Mouse (Mus musculus) neural tube, embryonic 12.5 days (tissue): ENCODE data around the gene 9530068E07Rik. TPM values are rescaled to one million over a fixed set of nuclear protein-coding genes. Genes with fewer than 3 reads are reported as not detected.

Source experiments
- ATAC-seq: fragments of 200-750 bp; cut with Nextera tagmentation; 2 replicates; pipeline ENCODE4 v1.8.0; 2017; ENCODE audit warnings: low read depth, mild to moderate bottlenecking, moderate TSS enrichment, moderate library complexity; ENCODE audit not compliant: low FRiP score
- H3K27ac ChIP-seq: fragments of 300-500 bp; sonication (generic); 2 replicates; pipeline ENCODE4 v1.5.1; 2016
- H3K27me3 ChIP-seq: fragments of 300-500 bp; sonication (generic); replicated peaks from 2 replicates; pipeline ENCODE4 v1.6.1; 2016; ENCODE audit warnings: mild to moderate bottlenecking
- H3K36me3 ChIP-seq: fragments of 300-500 bp; sonication (generic); 2 replicates; pipeline ENCODE4 v1.6.1; 2016; ENCODE audit warnings: mild to moderate bottlenecking
- H3K4me1 ChIP-seq: fragments of 300-500 bp; sonication (generic); 2 replicates; pipeline ENCODE4 v1.6.1; 2016
- H3K4me2 ChIP-seq: fragments of 300-500 bp; sonication (generic); replicated peaks from 2 replicates; pipeline ENCODE4 v1.6.1; 2016; ENCODE audit warnings: mild to moderate bottlenecking
- H3K4me3 ChIP-seq: fragments of 300-500 bp; sonication (generic); 2 replicates; pipeline ENCODE4 v1.5.1; 2016
- H3K9ac ChIP-seq: fragments of 300-500 bp; sonication (generic); 2 replicates; pipeline ENCODE4 v1.6.1; 2016; ENCODE audit warnings: mild to moderate bottlenecking
- H3K9me3 ChIP-seq: fragments of 300-500 bp; sonication (generic); 2 replicates; pipeline ENCODE4 v1.6.1; 2016; ENCODE audit warnings: mild to moderate bottlenecking
- WGBS: fragments of 180-500 bp; shearing (Covaris S2); methylation state at CpG from one replicate; pipeline ENCODE4 v1.1.7; 2016; 5-methylcytosine and 5-hydroxymethylcytosine counted together
- polyA plus RNA-seq: library from polyadenylated mRNA; unstranded; fragments of >200 nt; fragmentation: Nextera tagmentation; extraction: Ambion mirVana; gene quantifications from 2 replicates; pipeline ENCODE4 v1.2.1, GENCODE M21; 2016

9530068E07Rik gene
- polyA plus RNA-seq, 1 experiment from 2014 or later: 153 TPM

GRCm38 (mm10) chr11:52433797-52434195 is 37.6 kb downstream of the 9530068E07Rik start:
- Histone ChIP-seq H3K4me2 (no peak overlapping the region), H3K27me3 (peaks cover 28% of the 10 kb centered on the region), H3K36me3 (no peaks in the 10 kb centered on the region), H3K4me1 (no peaks in the 10 kb centered on the region; the same call in 1 of the 2 replicates), H3K4me3 (no peak overlapping the region), H3K27ac (no peak overlapping the region), H3K9me3 (peaks cover 4% of the 10 kb centered on the region), H3K9ac (no peak overlapping the region)
- WGBS: 73% methylated on average over 2 of the region's 2 CpGs
- no peak for ATAC-seq

DNA sequence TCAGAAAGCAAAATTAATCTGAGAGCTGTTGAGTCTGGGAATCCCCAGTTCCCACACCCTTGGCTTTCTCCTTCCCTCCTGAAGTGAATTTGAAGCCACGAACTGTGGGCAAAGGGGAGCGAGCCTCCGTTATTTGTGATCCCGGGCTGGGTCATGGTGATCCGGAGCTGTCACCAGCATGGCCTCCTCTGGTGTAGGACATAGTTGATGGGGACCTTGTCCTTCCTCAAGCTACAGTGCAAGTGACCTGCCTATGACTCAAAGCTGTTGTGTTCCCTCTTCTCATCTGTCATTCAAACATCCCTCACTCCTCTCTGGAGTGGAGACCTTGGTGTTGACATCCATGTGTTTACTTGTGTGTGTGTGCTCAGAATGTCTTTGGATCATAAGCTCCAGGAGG is 39.2 kb downstream of the 9530068E07Rik start:
- no peak overlapping the region for H3K4me3 ChIP-seq
- peaks cover 4% of the 10 kb centered on the region for H3K9me3 ChIP-seq
- WGBS: 91% methylated on average over 5 of the region's 5 CpGs
- peaks cover 15% of the 10 kb centered on the region for H3K27me3 ChIP-seq
- H3K27ac ChIP-seq: no peak overlapping the region
- H3K4me1 ChIP-seq: peaks cover under 1% of the 10 kb centered on the region
- H3K9ac ChIP-seq: no peak overlapping the region
- ATAC-seq: no peak
- no peak overlapping the region for H3K4me2 ChIP-seq
- no peaks in the 10 kb centered on the region for H3K36me3 ChIP-seq

DNA sequence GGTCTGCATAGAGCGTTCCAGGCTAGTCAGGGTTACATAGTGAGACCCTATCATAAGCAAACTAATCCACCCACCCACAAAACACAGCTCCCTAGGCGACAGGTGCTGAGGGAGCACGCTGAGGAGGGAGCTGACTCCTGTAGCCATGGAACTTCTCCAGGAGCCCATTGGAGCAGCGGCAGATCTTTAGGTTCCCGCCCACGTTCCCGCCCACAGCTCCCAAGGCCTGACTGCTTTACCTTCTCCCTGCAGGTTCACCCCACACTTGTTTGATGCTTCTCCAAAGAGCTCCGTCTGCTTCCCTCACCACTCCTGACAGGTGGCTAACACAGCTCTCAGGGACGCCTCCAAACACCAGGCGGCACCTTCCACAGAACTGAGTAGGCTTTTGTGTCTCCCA is 40.9 kb downstream of the 9530068E07Rik start:
- Histone ChIP-seq H3K4me1 (peaks cover 9% of the 10 kb centered on the region), H3K4me2 (no peak overlapping the region), H3K27ac (no peak overlapping the region), H3K36me3 (no peaks in the 10 kb centered on the region), H3K27me3 (peaks cover 7% of the 10 kb centered on the region; the same call in 1 of the 2 replicates), H3K9me3 (peaks cover 2% of the 10 kb centered on the region), H3K4me3 (no peak overlapping the region), H3K9ac (no peak overlapping the region)
- WGBS: 24% methylated on average over 10 of the region's 10 CpGs
- no peak for ATAC-seq

GRCm38 (mm10) chr11:52441096-52441495 is 44.9 kb downstream of the 9530068E07Rik start:
- Histone ChIP-seq H3K9me3 (no peaks in the 10 kb centered on the region), H3K4me1 (peaks cover 9% of the 10 kb centered on the region), H3K4me2 (no peak overlapping the region), H3K27ac (no peak overlapping the region), H3K4me3 (no peak overlapping the region), H3K27me3 (peaks cover 7% of the 10 kb centered on the region; the same call in 1 of the 2 replicates), H3K9ac (no peak overlapping the region), H3K36me3 (no peaks in the 10 kb centered on the region)
- WGBS: 62% methylated on average over 2 of the region's 2 CpGs
- no peak for ATAC-seq

DNA sequence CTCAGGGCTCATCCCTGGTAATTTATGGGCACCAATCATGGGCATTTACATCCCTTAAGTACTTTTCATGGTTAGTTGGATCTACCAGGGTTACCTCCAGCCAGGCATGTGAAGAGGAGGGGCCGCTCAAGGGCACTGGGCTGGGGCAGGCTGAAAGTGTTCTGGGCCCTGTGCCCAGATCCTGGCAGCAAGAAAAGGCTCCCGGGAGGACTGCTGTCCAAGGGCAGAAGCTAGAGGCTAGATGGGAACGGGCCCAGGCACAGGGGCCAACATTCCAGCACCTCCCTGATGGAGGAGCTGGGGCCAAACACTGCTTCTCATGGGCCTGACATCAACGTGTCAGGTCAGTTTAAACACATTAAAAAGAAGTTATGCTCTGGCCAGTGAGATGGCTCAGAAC is 51.0 kb downstream of the 9530068E07Rik start:
- Histone ChIP-seq H3K36me3 (no peaks in the 10 kb centered on the region), H3K27ac (no peak overlapping the region), H3K4me1 (peaks cover 1% of the 10 kb centered on the region), H3K4me2 (no peak overlapping the region), H3K27me3 (0 out of 2 replicates have a peak, but pooled peaks cover 3% of the 10 kb centered on the region), H3K9ac (no peak overlapping the region), H3K4me3 (no peak overlapping the region), H3K9me3 (no peaks in the 10 kb centered on the region)
- ATAC-seq: peak; percentile 80
- 17% methylated on average over 4 of the region's 4 CpGs for WGBS

DNA sequence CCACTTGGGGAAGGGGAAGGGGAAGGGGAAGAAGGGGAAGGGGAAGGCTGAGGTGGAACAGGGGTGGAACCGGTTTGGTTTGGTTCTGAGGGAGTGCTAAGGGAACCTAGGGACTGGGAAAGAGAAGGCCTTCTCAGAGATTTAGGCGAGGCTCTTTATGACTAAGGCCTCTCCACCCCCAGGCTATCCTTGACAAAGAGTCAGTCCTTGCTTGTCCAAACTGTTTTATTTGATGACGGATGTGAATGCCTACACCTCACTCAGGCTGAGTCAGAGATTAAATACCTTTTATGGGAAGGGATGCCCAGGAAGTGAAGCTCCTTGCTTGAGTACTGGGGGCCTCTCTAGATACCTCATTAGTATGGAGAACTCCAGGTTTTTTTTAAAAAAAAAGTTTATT is 52.8 kb downstream of the 9530068E07Rik start:
- H3K27ac ChIP-seq: no peak overlapping the region
- no peaks in the 10 kb centered on the region for H3K36me3 ChIP-seq
- no peaks in the 10 kb centered on the region for H3K9me3 ChIP-seq
- H3K27me3 ChIP-seq: 0 out of 2 replicates have a peak, but pooled peaks cover 3% of the 10 kb centered on the region
- no peak for ATAC-seq
- H3K4me1 ChIP-seq: peaks cover 3% of the 10 kb centered on the region
- no peak overlapping the region for H3K9ac ChIP-seq
- H3K4me3 ChIP-seq: no peak overlapping the region
- 53% methylated on average over 3 of the region's 3 CpGs for WGBS
- no peak overlapping the region for H3K4me2 ChIP-seq

- Histone ChIP-seq H3K4me3 (no peak overlapping the region), H3K9me3 (0 out of 2 replicates have a peak, but pooled peaks cover 6% of the 10 kb centered on the region), H3K27me3 (no peaks in the 10 kb centered on the region), H3K27ac (no peak overlapping the region), H3K4me1 (0 out of 2 replicates have a peak, but pooled peaks cover 3% of the 10 kb centered on the region), H3K9ac (no peak overlapping the region), H3K36me3 (no peaks in the 10 kb centered on the region), H3K4me2 (no peak overlapping the region)
- no peak for ATAC-seq
- 78% methylated on average over 5 of the region's 5 CpGs for WGBS
These were observed 62.1 kb downstream of the 9530068E07Rik start for GRCm38 (mm10) chr11:52458281-52458680.

Other genes with a start within 250 kb of the 9530068E07Rik start
- not detected in 2 replicates for gene Olfr1371, start 182.4 kb upstream of the 9530068E07Rik start, polyA plus RNA-seq
- 1,002 and 1,024 TPM in 2 replicates for gene Skp1a, start 164.4 kb upstream of the 9530068E07Rik start, polyA plus RNA-seq
- gene Tcf7, start 113.4 kb upstream of the 9530068E07Rik start, polyA plus RNA-seq: 7.5 and 8.8 TPM in 2 replicates
- gene Vdac1, start 35.6 kb upstream of the 9530068E07Rik start, polyA plus RNA-seq: 221 and 251 TPM in 2 replicates